Mouse (Mus musculus): ENCODE measurements at regions not wholly inside any gene's neighbourhood (a gene's known extent, or its start where the extent isn't known, plus 50 kb on each side); places are given as distances from the start of the nearest gene placed in this dataset.

DNA sequence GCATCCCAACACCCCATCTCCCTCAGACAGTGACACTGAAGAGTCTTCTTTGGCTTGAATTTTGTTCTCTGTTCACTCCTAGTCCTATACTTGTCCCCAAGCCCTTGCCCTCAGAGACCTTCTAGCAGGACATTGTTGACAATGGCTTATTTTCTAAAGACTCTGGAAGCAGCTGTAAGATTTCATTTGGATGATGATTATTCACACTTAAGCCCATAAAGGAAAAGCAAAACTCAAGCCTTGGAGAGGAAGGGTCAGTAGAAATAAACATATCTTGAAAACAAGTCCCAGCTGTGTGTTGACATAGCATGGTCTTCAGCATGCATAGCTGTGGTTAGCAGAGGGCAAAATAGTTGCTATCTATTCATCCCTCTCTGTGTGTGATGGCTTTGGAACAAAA lies 59.9 kb upstream of the Cdh11 start:
- DNase-seq (ENCODE audit: low spot score): no peak

DNA sequence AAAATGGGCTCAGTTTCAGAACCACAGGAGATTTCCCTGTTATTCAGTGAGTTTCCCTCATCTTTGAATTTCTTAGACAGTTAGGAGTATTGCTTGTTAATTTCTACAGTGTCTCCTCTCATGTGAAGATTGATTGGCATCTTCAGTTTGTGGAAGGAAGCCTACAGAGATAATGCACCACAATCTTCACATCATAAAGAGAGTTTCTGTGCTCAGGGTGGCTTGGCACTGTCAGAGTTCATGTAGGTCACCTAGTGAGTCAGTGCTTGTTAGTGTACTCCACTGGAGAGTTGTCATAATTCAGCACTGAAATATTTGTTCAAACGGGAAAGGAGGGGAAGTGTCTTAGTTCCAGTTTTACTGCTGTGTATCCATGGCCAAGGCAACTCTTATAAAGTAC lies 74.6 kb upstream of the Cdh11 start:
- DNase-seq (ENCODE audit: low spot score): no peak

DNA sequence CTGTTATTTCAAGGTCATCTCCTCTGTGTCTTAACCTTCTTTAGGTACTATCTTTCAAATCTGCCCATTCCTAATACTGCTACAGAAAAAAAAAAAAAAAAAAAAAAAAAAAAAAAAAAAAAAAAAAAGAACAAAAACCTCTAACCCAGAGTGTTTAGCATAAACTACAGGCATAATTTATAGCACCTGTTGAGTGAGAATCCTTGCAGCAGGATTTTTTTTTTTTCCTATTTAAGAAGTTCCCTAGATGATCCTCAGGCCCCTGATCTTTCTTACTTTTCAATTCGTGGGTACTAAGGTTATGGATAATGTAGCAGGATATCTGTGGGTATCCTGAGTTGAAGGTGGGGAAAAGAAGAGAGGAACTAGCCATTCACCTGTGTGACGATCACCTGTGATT lies 114.1 kb upstream of the Cdh11 start:
- DNase-seq (ENCODE audit: low spot score): no peak

GRCm38 (mm10) chr8:102900662-102901061 lies 115.2 kb upstream of the Cdh11 start:
- no peak for DNase-seq (ENCODE audit: low spot score)

GRCm38 (mm10) chr8:102907444-102907843 lies 122.0 kb upstream of the Cdh11 start:
- DNase-seq (ENCODE audit: low spot score): no peak

- DNase-seq (ENCODE audit: low spot score): no peak
Measured at GRCm38 (mm10) chr8:102931342-102931835, 145.9 kb upstream of the Cdh11 start.

DNA sequence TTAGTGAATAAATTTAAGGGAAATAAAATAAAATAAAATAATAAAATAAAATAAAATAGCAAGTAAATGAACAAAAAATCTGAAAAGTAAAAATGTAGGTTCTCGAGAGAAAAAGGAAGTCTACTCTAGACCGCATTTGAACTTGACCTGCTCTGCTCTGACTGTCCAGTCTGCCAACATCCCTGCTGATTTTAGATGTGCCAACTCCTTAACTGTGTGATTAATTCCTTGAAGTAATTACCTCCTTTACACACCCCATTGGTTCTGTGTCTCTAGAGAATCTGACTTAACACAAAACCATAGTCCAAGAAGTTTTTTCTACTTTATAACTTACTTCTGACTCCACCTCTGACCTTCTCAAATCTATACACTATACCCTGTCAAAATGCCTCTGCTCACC lies 153.3 kb upstream of the Cdh11 start:
- no peak for DNase-seq (ENCODE audit: low spot score)

- no peak for DNase-seq (ENCODE audit: low spot score)
Measured at GRCm38 (mm10) chr8:102945546-102945945, 160.1 kb upstream of the Cdh11 start.

DNA sequence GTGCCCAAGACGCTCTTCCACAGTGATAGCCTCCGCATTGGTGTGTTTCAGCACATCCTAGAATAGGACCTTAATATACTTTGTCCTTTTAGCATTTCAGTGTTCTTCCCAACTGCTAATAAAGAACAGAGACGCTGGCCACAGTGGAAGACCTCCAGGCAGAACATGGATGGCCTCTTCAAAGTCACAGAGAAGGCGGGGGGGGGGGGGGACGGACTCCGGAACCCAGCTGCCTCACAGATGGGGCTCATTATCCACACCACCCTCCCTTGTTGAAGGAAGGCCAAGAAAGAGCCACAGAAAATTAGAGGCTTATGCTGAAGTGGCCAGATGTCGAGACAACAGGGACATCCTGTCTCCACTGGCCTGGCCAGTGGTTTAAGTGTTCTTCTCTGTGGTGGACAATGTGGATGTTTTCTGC lies 192.7 kb upstream of the Cdh11 start:
- DNase-seq (ENCODE audit: low spot score): no peak

DNA sequence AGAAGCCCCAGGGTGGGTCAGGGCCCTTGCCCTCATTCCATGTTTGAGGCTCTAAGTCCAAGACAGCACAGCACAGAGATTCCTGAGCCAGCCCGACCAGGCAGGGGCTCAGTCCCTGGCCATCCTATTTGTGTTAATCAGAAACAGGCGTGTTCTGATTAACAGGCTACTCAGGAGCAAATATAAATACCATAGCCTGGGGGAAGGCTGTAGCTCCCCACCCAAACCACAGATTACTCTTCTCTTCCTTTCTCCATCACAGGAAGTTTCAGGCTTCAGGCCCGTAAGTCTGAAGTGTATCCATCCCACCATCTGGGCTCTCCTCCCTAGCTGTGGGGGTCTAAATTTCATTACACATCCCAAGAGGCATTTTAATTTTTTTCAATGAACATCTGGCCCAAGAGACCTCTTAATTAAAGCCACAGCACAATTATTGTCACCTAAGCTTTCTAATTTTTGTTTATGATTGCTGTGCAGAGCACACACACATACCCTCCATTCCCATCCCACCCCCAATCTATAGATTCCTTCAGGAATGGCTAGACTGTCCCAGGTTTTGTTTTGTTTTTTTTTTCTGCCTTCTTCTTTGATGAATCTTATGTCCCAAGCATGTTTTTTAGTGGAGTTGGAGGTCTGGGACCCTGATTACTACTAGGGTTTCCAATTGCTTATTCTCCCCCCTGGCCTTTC lies 197.9 kb upstream of the Cdh11 start:
- no peak for DNase-seq (ENCODE audit: low spot score)

GRCm38 (mm10) chr8:102983910-102984225 lies 198.4 kb upstream of the Cdh11 start:
- DNase-seq (ENCODE audit: low spot score): no peak

GRCm38 (mm10) chr8:103007284-103007984 lies 222.0 kb upstream of the Cdh11 start:
- DNase-seq (ENCODE audit: low spot score): no peak

DNA sequence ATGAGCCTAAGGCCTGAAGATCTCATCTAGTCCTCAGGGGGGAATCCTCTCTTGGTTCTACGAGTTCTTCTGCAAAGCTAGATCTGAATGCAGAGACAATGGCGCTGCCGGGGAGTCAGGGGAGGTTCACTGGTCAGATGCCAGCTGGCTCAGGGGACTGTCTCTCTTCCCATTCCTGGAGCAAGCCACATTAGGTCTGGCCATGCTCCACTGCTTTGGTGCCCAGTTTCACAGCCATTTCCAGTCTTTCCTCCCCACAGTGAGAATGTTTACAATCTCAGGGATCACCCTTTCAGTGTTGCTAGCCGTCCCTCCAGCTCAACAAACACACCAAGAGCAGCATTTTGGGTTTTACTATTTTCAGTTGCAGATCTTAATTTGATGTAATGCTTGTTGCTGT lies 233.7 kb upstream of the Cdh11 start:
- no peak for DNase-seq (ENCODE audit: low spot score)

DNA sequence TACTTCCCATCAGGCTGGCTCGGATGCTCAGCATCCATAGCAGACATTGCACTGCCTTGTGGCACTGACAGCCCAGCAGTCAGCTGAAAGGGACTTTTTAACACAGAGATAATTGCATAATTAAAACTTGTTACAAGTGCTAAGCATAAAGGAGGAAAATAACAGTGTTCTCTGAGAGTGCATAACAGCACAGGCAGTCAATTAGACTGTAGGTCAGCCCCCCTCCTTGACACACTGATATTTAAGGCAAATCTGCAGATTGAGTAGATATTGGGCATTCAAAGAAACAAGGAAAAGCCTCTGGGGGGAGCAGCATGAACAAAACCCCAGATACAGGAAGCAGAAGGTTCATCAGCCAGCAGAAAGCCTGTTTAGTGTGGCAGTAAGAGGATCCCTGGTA lies 237.8 kb upstream of the Cdh11 start:
- no peak for DNase-seq (ENCODE audit: low spot score)

GRCm38 (mm10) chr8:103031708-103032107 lies 246.3 kb upstream of the Cdh11 start:
- no peak for DNase-seq (ENCODE audit: low spot score)

DNA sequence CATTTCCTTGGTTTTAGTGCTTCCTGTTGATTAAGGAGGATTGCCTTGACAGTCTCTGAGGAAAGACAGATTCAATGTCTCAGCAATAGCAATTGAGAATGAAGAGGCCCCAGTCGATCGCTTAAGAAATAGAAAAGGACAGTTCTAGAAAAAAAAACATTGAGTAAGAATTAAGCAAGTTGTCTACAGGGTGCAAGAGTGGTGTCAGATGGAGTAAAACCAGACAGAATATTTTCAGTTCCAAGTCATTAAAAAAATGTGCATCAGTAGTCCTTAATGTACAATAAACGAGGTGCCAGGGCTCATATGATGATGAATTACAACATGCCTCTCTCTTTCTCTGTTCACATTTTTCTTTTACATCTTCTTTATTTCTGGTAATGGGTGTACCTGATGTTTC lies 248.5 kb upstream of the Cdh11 start:
- no peak for DNase-seq (ENCODE audit: low spot score)

DNA sequence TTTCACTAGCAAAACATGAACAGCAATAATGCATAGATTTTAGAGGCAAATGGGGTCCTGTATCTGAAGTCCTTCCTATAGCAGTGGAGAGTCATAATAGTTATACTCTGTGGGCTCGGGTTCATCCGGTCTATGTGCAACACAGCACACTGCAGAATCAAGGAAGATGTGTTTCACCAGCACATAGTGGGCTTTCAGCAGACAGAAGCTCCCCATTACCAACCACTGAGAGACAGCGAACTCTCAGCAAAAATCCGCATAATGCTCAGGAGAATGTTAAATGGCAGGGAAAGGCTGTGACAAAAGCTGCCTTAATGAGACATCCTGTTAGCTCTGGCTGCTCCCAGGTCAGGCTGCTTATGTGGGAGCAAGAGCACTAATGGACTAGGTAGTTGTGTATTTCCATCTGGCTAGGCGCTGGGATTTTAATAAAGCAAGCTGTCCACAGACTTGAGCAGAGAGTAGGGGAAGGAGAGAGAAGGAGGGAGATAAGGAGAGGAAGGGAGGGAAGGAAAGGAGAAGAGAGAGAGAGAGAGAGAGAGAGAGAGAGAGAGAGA lies 286.7 kb upstream of the Cdh11 start:
- no peak for DNase-seq (ENCODE audit: low spot score)

DNA sequence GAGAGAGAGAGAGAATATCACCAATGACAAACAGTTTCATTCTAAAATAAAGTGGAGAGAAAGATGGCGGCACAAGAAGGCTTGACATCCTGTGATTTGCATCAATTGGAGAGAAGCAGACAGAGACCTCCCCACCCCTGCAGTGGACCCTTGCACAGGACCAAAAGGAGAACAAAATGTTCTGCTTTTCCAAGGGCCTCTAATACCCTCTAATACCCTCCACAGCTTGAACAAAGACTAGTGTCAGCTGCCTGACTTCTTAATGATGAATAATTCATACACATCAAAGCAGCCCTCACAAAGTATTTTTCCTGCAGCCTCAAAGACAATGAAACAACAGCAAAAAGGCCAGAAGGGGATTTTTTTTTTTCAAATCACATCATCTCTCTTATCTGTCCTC lies 287.2 kb upstream of the Cdh11 start:
- DNase-seq (ENCODE audit: low spot score): no peak

- DNase-seq (ENCODE audit: low spot score): no peak
Measured at GRCm38 (mm10) chr8:103078559-103078958, 293.1 kb upstream of the Cdh11 start.

DNA sequence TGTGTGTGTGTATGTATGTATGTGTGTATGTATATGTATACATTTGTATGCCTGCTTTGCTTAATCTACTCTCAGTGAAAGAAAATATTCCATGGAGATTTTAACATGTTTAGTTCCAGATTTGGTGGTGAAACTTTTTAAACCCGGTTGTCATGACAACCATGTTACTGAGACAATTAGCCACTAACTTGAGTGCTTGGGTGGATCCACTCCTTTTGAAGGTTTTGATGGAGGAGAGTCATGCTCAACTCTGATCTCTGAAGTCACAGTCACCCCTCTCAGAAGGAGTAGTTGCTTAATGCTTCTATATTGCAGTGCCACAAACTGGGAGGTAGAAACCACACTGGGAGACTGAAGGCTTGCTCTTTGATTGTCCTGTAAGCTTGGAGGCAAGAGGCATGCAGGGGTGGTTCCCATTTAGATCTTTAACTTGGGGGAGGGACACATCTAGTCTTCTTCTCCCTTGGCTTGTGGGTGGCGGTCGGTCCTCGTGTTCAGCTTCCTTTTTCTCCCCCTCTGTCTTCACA lies 301.6 kb upstream of the Cdh11 start:
- no peak for DNase-seq (ENCODE audit: low spot score)

GRCm38 (mm10) chr8:103096496-103097092 lies 311.2 kb upstream of the Cdh11 start:
- DNase-seq (ENCODE audit: low spot score): no peak

DNA sequence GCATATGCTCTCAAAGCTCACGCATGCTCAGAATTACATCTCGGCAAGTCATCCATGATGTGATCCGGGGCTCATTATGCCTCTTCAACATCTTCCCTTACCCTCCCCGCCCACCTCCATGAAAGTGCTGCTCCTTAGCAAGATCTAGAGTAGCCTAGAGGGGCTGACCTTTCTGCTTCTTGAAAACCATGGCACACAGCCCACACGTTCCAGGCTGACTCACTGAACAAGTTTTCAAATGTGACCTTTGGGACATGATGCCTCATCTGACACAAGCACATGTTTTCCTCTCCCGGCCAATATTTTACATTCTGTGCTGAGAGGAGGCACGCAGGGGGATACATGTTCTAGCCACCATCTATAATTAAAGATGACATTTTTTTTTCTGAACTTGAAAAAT lies 340.1 kb upstream of the Cdh11 start:
- DNase-seq (ENCODE audit: low spot score): no peak

Data from thymus, postnatal 0 days (tissue).